Mouse (Mus musculus) heart, adult 2 months (tissue): Measurements from ENCODE around the gene Gpatch4.

ENCODE experiments used
- CTCF ChIP-seq: fragments of 200-600 bp; IDR thresholded peaks from 2 replicates; pipeline ENCODE4 v1.8.1; 2022; ENCODE audit warnings: antibody characterized with exemption, mild to moderate bottlenecking, moderate library complexity
- EP300 ChIP-seq: fragments of 200-500 bp; IDR thresholded peaks from 2 replicates; pipeline ENCODE4 v1.6.1; 2011; ENCODE audit warnings: low read depth, low read length, control low read depth; ENCODE audit not compliant: insufficient read depth

- no peak for TF ChIP-seq CTCF
- no peak for TF ChIP-seq EP300
Observed at GRCm38 (mm10) chr3:88094126-88094525, 51.2 kb downstream of the Gpatch4 start.
